ENCODE assay signal across 25 mouse cellular contexts in the genomic region with DNA sequence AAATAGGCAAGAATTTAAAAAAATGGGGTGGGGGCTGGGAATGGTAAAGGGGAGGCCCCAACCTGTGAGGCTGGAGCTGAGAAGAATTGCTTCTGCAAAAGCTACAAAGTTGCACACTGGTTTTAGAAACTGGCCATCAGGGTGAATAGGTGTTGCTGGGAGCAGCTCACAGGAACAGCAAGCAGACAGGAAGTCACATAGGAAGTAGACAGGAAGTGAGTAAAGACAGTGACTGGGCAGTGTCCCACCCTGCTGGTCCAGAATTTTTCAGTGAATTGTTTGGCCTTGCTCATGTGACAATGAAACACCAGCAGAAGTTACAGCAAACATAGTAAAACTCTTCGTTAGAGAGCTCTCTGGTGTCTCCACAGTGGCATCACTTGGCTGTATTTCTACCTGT. TPM values are rescaled to one million over a fixed set of nuclear protein-coding genes. Genes with fewer than 3 reads are reported as not detected.
DNase-seq lines count a peak whose midpoint lies in the region; ATAC-seq lines count a peak whose summit lies in the region.
"Had no signal": no experiment of that assay in that cellular context is flagged by ENCODE, and none has a peak within 500 bp of the region (broad histone marks: within the 10 kb centered on the region; RNA-seq: fewer than 3 reads in every experiment).

No protein-coding gene starts in this region.

- no peak overlapping the region for H3K9ac ChIP-seq in forebrain, embryonic 11.5 days (ENCODE audit: low read length)
- no peak overlapping the region for H3K9ac ChIP-seq in forebrain, embryonic 12.5 days
- H3K9ac ChIP-seq: forebrain, embryonic 15.5 days; hindbrain, embryonic 13.5 days had no signal

- H3K27ac ChIP-seq in forebrain, embryonic 11.5 days (ENCODE audit: low read depth, low read length), result no peak overlapping the region
- H3K27ac ChIP-seq in forebrain, embryonic 12.5 days, result no peak overlapping the region
- H3K27ac ChIP-seq: forebrain, embryonic 10.5 days; forebrain, embryonic 15.5 days; hindbrain, embryonic 10.5 days; hindbrain, embryonic 13.5 days had no signal

- H3K27me3 ChIP-seq in forebrain, embryonic 11.5 days (ENCODE audit: control insufficient read depth, insufficient read depth, low read length), result no peaks in the 10 kb centered on the region
- H3K27me3 ChIP-seq in forebrain, embryonic 12.5 days, result no peaks in the 10 kb centered on the region
- H3K27me3 ChIP-seq: CH12.LX; forebrain, embryonic 15.5 days; hindbrain, embryonic 13.5 days had no signal

- H3K9me3 ChIP-seq in forebrain, embryonic 11.5 days (ENCODE audit: control insufficient read depth, low read length), result no peaks in the 10 kb centered on the region
- no peaks in the 10 kb centered on the region for H3K9me3 ChIP-seq in forebrain, embryonic 12.5 days
- H3K9me3 ChIP-seq: forebrain, embryonic 10.5 days; forebrain, embryonic 15.5 days; G1E; hindbrain, embryonic 10.5 days; hindbrain, embryonic 13.5 days had no signal

- no peaks in the 10 kb centered on the region for H3K36me3 ChIP-seq in forebrain, embryonic 11.5 days (ENCODE audit: control insufficient read depth, insufficient read depth, low read length)
- no peaks in the 10 kb centered on the region for H3K36me3 ChIP-seq in forebrain, embryonic 12.5 days (replicated peaks)
- H3K36me3 ChIP-seq: forebrain, embryonic 10.5 days; forebrain, embryonic 15.5 days; G1E; hindbrain, embryonic 10.5 days; hindbrain, embryonic 13.5 days had no signal

- no peak overlapping the region for H3K4me2 ChIP-seq in forebrain, embryonic 11.5 days (ENCODE audit: low read depth, low read length, severe bottlenecking)
- no peak overlapping the region for H3K4me2 ChIP-seq in forebrain, embryonic 12.5 days
- H3K4me2 ChIP-seq: forebrain, embryonic 15.5 days; heart, embryonic 11.5 days; hindbrain, embryonic 13.5 days had no signal

- no peak overlapping the region for H3K4me3 ChIP-seq in forebrain, embryonic 11.5 days (ENCODE audit: low read depth, low read length)
- H3K4me3 ChIP-seq in forebrain, embryonic 12.5 days (replicated peaks), result no peak overlapping the region
- H3K4me3 ChIP-seq: forebrain, embryonic 10.5 days; forebrain, embryonic 15.5 days; hindbrain, embryonic 10.5 days; hindbrain, embryonic 13.5 days had no signal

- WGBS in forebrain, embryonic 11.5 days, result 81% methylated on average over 1 of the region's 1 CpGs
- WGBS in forebrain, embryonic 12.5 days, result 80% methylated on average over 1 of the region's 1 CpGs

- peak; percentile 22 for DNase-seq in forebrain, embryonic 11.5 days (ENCODE audit: low spot score)
- peak; percentile 14 for DNase-seq in kidney, adult 9 months
- DNase-seq in kidney, postnatal 25 days, result no peak
- DNase-seq in 416B (ENCODE audit: low read depth), result peak; percentile 4
- DNase-seq in lung, postnatal 36 days, result peak; percentile 10
- no peak for DNase-seq in thymus, postnatal 0 days (ENCODE audit: low spot score)
- DNase-seq in ovary, postnatal 10 days (ENCODE audit: low spot score), result no peak
- DNase-seq: adrenal gland, postnatal 10 days; adrenal gland, postnatal 36 days; B cell, adult 2 months; cerebellum, adult 18-20 months; cerebellum, adult 9-10 months; cerebellum, postnatal 14 days; gastrocnemius, postnatal 25 days; heart, postnatal 36 days had no signal

- H3K4me1 ChIP-seq in forebrain, embryonic 11.5 days (replicated peaks; ENCODE audit: control insufficient read depth, insufficient read depth, low read length), result no peaks in the 10 kb centered on the region
- peaks cover 5% of the 10 kb centered on the region; the same call in 1 of the 2 replicates for H3K4me1 ChIP-seq in forebrain, embryonic 12.5 days
- H3K4me1 ChIP-seq: forebrain, embryonic 15.5 days had no signal

- ATAC-seq in forebrain, embryonic 11.5 days (replicated peaks; ENCODE audit: low FRiP score), result no peak
- no peak for ATAC-seq in forebrain, embryonic 12.5 days (ENCODE audit: low FRiP score)
- ATAC-seq: forebrain, embryonic 15.5 days; hindbrain, embryonic 16.5 days; Patski had no signal

RNA-seq across cellular contexts. Expression of gene Mboat2, which starts 41.0 kb away (rescaled TPM):
- 55.7 and 59.3 TPM in 2 replicates for polyA plus RNA-seq in forebrain, embryonic 11.5 days (2014; fragmentation: Nextera tagmentation; extraction: Ambion mirVana)
- polyA plus RNA-seq in forebrain, embryonic 12.5 days (2016; fragmentation: Nextera tagmentation; extraction: Ambion mirVana), result 58.4 and 60.0 TPM in 2 replicates
- polyA plus RNA-seq in thymus, postnatal 0 days (2015; fragmentation: Nextera tagmentation; extraction: Ambion mirVana), result 3.7 and 4.8 TPM in 2 replicates

Comparison
In these comparisons a context has a peak if more than half of its experiments do, and no peak if none do; other contexts are left out.
1. DNase-seq: peak in forebrain, embryonic 11.5 days (single experiment), kidney, adult 9 months (single experiment), 416B (single experiment) and lung, postnatal 36 days (single experiment); none in kidney, postnatal 25 days (0 of 2), thymus, postnatal 0 days (single experiment) and ovary, postnatal 10 days (single experiment).